Mouse (Mus musculus) granulocyte monocyte progenitor cell, adult 5-6 weeks (primary cell): ENCODE measurements at regions not wholly inside any gene's neighbourhood (a gene's known extent, or its start where the extent isn't known, plus 50 kb on each side); places are given as distances from the start of the nearest gene placed in this dataset.
A peak's percentile ranks its signal among the peaks of the same experiment; 100 is the strongest.

Experiments used
- ATAC-seq: replicated peaks from 2 replicates; pipeline ENCODE4 v1.8.0; 2016; ENCODE audit warnings: mild to moderate bottlenecking, moderate TSS enrichment, inconsistent platforms; ENCODE audit not compliant: poor library complexity, severe bottlenecking

DNA sequence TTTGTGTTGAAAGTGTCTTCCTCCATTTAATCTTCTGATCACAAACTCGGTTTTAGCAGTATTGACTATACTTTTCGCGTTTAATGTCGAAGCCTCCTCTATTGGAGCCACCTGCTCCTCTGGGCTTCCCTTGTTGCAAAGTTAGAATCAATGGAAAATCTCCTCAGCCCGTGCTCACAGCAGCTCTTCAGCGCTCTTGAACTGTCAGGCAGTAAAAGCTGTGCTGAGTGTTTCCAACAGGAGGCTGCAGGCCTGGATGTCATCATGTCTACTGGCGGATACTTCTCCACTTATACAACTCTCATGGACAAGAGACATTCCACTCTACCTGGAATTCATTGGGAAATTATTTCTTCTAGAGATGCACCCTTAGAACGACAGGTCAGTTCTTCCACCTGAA lies 380.4 kb upstream of the Crim1 start:
- no peak for ATAC-seq

DNA sequence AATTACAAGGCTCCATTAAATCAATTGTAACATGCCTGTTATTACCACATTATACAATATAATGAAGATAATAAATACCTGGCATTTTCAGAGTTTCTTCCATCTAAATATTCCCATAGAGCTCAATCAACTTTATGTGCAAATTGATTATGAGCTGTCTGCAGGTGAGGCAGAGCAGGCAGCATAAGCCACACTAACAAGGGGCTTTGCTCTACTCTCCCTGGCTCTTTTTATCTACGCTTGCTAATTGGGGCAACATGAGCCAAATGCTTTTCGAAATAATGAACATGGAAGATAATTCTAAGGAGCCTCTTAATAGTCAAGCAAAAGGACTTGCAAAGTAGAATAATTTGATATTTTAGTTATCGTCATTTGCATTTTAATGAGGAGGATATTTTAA lies 356.1 kb upstream of the Crim1 start:
- no peak for ATAC-seq

DNA sequence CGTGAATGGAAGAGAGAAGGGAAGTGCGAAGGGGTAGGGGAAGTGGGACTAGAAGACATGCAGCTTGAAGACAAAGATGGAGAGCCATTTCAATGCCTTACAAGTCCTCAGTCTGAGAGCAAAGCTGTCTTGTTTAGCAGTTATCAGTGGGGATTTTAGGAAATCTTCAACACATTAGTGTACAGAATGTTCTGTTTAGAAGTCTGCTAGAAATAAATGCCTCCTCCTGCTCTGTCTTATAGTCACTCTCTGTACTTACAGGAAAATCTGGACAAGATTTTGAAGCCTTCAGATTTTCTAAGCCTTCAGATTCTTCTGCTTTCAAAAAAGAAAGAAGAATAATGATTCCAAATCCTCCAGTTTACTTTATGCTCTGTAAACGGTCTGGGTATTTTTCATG lies 325.6 kb upstream of the Crim1 start:
- no peak; the same call in 1 of the 2 replicates for ATAC-seq

DNA sequence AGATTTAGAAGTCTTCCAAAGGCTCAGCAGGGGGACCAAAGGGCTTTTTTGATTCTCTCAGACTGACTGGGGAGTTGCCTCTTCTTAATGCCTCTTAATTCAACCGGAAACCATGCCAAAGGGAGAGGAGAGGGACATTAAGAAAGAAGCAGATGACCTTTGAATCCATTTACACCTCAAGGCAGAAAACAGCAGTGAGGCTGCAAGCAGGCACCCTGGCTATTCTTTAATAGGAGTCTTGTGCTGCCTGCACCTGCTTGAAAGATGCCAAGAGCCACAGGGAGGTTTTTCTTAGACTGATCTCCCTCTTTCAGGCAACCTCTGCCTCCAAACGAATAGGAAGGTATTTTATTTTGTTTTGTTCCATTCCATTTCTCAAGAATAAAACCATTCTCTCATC lies 323.0 kb upstream of the Crim1 start:
- no peak for ATAC-seq

DNA sequence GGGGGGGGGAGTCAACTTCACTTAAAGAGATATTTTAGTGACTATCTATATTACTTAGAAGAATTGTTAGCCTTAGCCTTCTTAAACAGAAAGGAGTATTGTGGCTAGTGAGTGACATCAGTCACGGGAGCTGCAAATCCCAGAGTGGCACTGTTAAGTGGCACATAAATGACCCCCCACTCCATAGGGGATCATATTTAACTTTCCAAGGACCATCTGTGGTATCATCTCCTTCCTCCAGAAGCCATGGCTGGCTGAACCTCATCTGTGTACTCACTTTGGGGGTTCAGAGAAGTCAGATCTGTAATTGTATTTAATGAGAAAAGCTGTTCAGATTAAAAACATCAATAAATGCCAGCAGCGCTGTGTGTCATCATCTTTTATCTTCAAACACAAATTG lies 314.9 kb upstream of the Crim1 start:
- ATAC-seq, result no peak

DNA sequence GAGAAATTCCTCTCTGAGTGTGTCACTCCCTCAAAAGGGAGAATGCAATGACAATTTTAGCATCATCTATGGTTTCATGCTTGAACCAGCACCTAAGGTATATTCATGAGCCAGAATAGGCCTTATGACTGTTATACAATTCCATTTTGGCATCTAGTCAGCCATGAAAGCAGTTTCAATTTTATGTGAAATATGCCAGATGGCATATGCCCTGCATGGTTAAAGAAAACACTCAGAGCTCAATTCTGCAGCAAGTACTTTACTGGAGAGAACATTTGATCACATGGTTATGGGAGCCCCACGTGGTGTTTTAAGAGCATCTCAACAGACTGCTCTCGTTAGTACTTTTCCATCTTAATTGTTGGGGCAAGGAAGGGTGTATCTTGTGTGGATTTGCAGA lies 310.9 kb upstream of the Crim1 start:
- no peak for ATAC-seq

DNA sequence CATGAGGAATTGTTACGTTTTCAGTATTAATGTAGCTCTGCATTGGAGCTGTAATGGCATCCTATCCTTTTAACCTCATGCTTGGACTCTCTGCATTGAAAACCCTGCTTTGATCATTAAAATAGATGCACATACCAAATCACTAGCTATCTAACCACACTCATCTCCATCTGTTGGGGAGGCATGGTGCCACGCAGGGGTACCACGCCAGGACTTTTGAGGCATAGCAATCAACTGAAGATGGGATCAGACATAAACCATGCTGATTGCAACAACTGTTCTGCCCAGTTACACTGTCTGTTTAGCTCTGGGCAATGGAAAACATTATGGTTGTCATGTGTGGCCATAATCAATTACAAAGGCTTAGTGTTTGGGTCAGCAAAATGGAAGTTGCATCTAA lies 295.6 kb upstream of the Crim1 start:
- ATAC-seq, result no peak

DNA sequence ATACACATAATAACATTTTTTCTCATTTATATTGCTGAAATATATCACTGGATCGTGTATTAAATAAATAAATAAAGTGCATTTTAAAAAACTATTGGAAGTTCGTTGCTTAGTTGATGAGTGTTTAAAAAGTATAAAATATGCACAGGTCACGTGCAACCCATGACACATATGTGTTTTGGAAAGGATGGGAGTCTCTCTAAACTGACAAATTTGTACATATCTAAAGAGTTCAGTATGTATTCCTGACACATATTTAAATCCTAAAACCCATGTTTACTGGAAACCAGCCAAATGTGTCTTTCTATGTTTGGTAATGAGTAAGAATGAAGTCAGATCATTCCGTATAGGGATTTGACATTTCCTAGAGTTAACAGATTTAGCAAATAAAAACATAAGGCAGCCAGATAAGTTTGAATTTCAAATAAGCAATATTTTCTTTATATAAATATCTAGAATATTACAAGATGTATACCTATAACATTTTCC lies 286.0 kb upstream of the Crim1 start:
- no peak for ATAC-seq

DNA sequence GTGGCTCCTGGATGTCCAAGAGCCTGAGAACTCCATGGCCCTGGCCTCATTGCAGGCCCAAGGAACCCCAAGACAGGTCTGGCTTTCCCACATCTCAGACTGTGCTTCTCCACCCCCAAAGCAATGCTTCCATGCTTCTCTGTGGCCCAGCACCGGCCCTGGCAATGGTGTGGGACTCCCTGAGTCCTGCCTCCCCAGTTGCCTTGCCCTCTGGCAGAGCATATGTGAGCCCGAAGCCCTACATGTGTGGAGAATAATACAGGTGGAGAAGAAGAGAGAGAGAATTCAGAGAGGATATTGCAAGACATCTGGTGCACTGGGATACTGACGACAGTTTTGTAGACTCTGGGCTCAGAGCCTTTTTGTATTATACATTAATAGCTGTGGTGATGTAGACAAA lies 269.8 kb upstream of the Crim1 start:
- no peak for ATAC-seq

DNA sequence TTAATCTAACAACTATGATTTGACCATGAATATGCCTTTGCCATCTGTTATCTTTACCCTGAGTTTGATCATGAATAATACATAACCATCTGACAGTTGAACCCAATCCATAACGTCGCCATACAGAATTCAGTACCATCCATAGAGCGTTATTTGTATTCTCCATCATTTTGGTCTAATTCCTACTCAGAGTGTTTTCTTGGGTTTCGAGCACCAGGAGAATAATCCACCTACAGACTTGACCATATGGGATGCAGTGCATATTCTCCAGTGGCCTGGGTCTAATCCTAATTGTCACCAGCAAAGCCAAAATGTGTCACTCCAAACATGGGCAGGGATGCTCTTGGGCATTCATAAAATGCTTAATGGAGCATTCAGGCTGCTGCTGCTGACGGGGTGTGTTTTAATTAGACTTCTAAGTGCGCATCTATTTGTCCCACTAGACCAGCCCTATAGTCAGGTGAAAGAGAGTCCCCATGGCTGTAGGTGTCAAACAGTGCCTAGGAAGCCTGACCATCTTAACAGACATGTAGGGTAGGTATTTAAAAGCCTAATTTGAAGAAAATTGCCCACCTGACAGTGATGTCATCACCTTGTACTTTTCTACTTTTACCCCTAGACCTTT lies 269.0 kb upstream of the Crim1 start:
- no peak for ATAC-seq

DNA sequence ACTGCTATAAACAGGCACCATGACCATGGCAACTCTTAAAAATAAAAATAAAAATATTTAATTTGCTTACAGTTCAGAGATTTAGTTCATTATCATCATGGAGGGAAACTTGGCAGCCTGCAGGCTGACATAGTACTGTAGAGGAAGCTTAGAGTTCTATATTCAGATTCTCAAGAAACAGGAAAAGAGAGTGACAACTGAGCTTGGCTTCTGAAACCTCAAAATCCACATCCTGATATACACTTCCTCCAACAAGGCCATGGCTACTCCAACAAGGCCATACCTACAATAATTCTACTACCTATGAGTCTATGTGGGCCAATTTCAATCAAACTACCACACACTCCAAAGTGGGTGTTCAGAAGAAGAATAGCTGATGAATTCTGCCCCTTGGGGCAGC lies 266.9 kb upstream of the Crim1 start:
- peak; percentile 93 for ATAC-seq

DNA sequence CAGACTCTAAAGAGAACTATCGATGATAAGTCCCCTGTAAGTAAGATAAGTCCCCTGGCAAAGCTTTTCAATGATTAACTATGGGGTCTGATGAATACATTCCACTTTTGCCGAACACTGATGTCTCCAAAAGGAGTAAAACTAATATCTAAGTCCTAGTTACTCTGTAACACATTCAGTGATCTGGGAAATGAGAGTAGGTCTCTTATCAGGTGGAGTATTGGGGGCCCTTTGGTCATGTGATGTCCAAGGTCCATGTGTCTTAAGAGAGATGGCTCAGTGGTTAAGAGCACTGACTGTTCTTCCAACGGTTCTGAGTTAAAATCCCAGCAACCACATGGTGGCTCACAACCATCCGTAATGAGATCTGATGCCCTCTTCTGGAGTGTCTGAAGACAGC lies 242.0 kb upstream of the Crim1 start:
- ATAC-seq, result no peak

DNA sequence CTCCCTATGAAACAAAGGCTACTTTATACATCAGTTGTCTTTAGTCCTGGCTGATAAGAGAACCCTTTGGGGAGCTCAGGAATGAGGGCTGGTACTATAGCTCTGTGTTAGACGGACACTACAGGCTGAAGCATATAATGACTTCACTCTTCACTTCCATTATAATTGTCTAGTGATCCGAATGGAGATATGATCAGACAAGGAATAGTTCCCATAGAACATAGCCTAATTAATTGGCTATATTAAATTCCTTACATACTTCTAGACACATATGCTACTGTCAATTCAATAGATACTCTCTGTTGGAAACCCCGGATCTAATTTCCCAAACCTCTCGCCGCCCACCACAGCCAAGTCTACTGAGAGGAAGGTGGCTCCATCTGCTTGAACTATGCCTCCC lies 238.8 kb upstream of the Crim1 start:
- ATAC-seq, result no peak

DNA sequence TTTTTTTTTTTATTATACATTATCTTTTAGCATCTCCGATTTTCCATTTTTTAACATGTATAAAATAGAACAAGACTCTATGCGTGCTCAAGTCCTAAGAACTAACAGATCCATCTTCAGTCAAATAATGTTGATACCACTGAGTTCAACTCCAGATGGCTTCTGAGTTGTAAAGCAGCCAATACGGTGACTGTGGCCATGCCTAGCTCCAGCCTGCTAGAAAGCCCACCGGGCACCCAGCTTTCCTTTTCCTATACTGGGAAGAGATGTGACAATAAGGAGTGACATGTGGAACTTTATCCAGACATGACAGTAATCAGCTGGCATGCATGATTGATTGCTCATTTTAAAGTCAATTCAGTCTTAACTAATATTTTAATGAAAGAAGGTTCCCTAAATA lies 236.7 kb upstream of the Crim1 start:
- no peak for ATAC-seq

DNA sequence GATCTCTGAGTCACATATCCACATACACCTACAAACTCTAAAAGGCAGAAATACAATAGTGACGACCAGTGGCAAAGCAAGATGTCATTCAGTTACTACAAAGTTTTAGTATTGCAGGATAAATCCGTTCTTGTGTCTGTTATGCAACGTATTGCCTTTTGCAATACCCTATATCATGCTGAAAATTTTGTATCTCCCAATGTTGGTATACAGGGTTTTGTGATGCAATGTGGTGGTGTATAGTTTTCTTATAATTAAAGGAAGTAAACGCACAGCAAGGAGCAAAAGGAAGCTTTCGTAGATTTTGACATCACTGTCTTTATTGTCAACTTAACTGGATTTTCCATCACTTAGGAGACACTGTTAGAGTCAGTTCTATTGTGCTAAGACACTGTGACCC lies 231.5 kb upstream of the Crim1 start:
- peak; percentile 97 for ATAC-seq

DNA sequence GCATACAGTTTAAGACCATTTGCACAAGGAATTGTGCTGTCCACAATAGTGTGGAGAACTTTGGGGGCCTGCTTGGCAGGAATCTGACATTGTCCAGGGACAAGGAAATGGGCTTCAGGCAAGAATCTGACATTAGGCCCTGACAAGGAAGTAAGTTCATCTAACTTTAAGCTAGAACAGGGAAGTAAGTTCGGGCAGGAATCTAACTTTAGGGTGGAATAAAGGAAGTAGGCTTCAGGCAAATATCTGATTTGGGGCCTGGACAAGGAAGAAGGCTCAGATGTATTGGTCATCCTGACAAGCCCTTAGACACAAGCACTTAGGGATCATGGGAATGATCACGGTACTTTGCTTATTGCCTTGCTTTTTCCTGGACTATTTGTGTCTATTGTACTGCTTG lies 230.9 kb upstream of the Crim1 start:
- ATAC-seq, result peak; percentile 60
